Mouse (Mus musculus) stomach, embryonic 14.5 days (tissue): ENCODE data around the gene E2f6. TPM values are rescaled to one million over a fixed set of nuclear protein-coding genes. Genes with fewer than 3 reads are reported as not detected.

Experiments used
- ATAC-seq: fragments of 200-750 bp; cut with Nextera tagmentation; 2 replicates; pipeline ENCODE4 v1.8.0; 2017; ENCODE audit warnings: low read depth, moderate TSS enrichment; ENCODE audit not compliant: insufficient number of reproducible peaks, insufficient read depth, low FRiP score
- H3K27ac ChIP-seq: fragments of 300-500 bp; sonication (generic); 2 replicates; pipeline ENCODE4 v1.5.1; 2014; ENCODE audit warnings: mild to moderate bottlenecking, low read length, moderate library complexity, mixed read lengths
- H3K27me3 ChIP-seq: fragments of 300-500 bp; sonication (generic); 2 replicates; pipeline ENCODE4 v1.6.1; 2014; ENCODE audit warnings: low read length, control low read depth, mixed read lengths; ENCODE audit not compliant: control insufficient read depth, insufficient read depth
- H3K36me3 ChIP-seq: fragments of 300-500 bp; sonication (generic); 2 replicates; pipeline ENCODE4 v1.6.1; 2014; ENCODE audit warnings: mild to moderate bottlenecking, control low read depth, low read length, moderate library complexity, mixed read lengths; ENCODE audit not compliant: control insufficient read depth, insufficient read depth
- H3K4me1 ChIP-seq: fragments of 300-500 bp; sonication (generic); 2 replicates; pipeline ENCODE4 v1.6.1; 2014; ENCODE audit warnings: low read length, control low read depth, mixed read lengths; ENCODE audit not compliant: control insufficient read depth, insufficient read depth
- H3K4me2 ChIP-seq: fragments of 300-500 bp; sonication (generic); replicated peaks from 2 replicates; pipeline ENCODE4 v1.6.1; 2014; ENCODE audit warnings: low read depth, low read length, control low read depth
- H3K4me3 ChIP-seq: fragments of 300-500 bp; sonication (generic); 2 replicates; pipeline ENCODE4 v1.5.1; 2014; ENCODE audit warnings: low read depth, low read length, control low read depth
- H3K9ac ChIP-seq: fragments of 300-500 bp; sonication (generic); replicated peaks from 2 replicates; pipeline ENCODE4 v1.6.1; 2014; ENCODE audit warnings: low read depth, mild to moderate bottlenecking, control low read depth, low read length, moderate library complexity, mixed read lengths
- H3K9me3 ChIP-seq: fragments of 300-500 bp; sonication (generic); 2 replicates; pipeline ENCODE4 v1.6.1; 2016; ENCODE audit warnings: low read depth, low read length, control low read depth; ENCODE audit not compliant: control insufficient read depth
- WGBS: fragments of 180-500 bp; shearing (Covaris S2); extraction: QIAGEN DNeasy Blood & Tissue Kit; methylation state at CpG from one replicate; pipeline ENCODE4 v1.1.7; 2014; 5-methylcytosine and 5-hydroxymethylcytosine counted together
- polyA plus RNA-seq: library from polyadenylated mRNA; unstranded; fragments of >200 nt; fragmentation: Nextera tagmentation; extraction: Ambion mirVana; gene quantifications from 2 replicates; pipeline ENCODE4 v1.2.1, GENCODE M21; 2014

The E2f6 gene
- polyA plus RNA-seq, 1 experiment from 2014 or later = 49.1 TPM

DNA sequence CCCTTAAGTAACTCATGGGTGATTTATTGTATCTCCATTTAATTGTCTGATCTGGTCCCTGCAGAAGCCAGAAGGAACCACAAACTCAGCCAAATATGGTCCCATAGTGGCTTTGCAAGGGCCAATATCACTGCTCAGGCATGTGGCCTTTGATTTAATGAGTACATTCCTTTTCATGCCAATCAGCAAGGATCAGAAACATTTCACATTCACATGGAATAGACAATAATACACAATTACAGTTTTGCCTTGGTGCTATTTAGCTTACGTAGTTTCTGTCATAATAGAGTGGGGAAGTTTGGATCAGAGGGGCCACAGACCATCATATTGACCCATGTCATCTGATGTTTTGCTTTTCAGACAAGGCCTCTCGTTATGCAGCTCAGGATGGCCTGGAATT, 37.7 kb downstream of the E2f6 start:
- no peak overlapping the region for H3K27ac ChIP-seq
- no peaks in the 10 kb centered on the region for H3K9me3 ChIP-seq
- H3K4me3 ChIP-seq = no peak overlapping the region
- H3K4me1 ChIP-seq = peaks cover 8% of the 10 kb centered on the region; the same call in 1 of the 2 replicates
- ATAC-seq = no peak
- no peak overlapping the region for H3K9ac ChIP-seq
- H3K36me3 ChIP-seq = no peaks in the 10 kb centered on the region
- 85% methylated on average over 2 of the region's 2 CpGs for WGBS
- H3K27me3 ChIP-seq = no peaks in the 10 kb centered on the region
- H3K4me2 ChIP-seq = no peak overlapping the region

DNA sequence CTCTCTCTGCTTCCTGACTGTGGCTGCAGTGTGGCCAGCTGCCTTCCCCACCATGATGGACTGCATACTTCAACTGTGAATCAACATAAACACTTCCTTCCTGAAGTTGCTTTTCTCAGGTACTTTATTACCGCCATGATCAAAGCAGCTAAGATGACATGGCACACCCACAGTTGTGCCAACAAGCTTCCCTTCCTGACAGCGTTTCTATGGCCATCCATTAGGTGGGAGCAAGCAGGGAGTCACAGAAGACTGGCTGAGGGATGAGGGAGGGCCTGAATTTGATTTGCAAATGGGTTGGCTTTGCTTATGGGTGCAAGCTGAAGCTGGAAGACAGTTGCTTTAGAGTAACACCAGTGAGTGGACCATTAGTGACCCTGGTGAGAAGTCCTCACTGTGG, 39.1 kb downstream of the E2f6 start:
- Histone ChIP-seq H3K4me2 (no peak overlapping the region), H3K36me3 (no peaks in the 10 kb centered on the region), H3K27ac (no peak overlapping the region), H3K27me3 (no peaks in the 10 kb centered on the region), H3K4me3 (no peak overlapping the region), H3K9me3 (no peaks in the 10 kb centered on the region), H3K9ac (no peak overlapping the region), H3K4me1 (peaks cover 8% of the 10 kb centered on the region; the same call in 1 of the 2 replicates)
- no peak for ATAC-seq
- WGBS = 24% methylated on average over 2 of the region's 2 CpGs

DNA sequence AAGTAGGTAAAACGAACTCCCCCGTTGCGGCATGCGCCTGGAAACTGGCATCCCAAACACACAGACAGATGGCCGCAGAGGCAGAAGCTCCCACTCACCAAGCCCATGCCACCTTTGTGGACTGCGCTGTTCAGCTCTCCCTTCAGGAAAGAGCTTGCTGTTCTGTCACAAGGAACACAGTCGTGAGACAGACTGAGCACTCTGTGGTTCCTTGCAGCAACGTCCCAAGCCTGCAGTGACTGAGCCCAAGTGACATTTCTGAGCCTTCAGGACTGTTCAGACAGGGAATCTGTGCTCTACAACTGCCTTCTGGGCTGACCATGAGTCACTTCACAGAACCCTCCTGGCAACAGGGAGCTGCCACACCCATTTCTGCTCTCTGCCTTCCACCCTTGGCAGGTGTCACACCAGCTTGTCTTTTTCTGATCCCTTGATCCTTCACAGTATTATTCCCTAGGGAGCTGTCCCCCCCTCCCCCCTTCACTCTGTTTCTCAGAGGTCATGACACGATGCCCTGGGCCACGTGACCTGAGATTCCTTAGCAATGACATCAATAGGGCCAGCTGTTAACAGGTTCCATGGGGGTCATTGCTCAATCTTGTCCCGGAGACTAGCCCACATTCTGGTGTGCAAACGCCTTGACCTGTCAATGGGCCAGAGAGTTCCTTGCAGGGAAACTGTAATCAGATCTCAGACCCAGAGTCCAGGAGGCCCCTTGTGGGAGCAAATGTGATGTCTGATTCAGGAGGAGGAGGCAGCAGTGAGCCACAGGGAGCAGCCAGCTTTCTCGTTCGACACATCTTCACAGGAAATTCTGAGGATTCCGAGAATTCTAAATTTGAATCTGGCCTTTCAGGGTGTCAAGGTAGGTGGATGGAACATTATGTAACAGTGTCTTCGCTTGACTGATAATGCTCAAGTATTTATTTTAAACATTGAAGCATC, 39.9 kb downstream of the E2f6 start:
- no peaks in the 10 kb centered on the region for H3K36me3 ChIP-seq
- H3K9ac ChIP-seq = no peak overlapping the region
- H3K4me3 ChIP-seq = no peak overlapping the region
- 45% methylated on average over 16 of the region's 16 CpGs for WGBS
- no peaks in the 10 kb centered on the region for H3K27me3 ChIP-seq
- no peak overlapping the region for H3K27ac ChIP-seq
- no peak overlapping the region for H3K4me2 ChIP-seq
- no peaks in the 10 kb centered on the region for H3K9me3 ChIP-seq
- no peaks in the 10 kb centered on the region for H3K4me1 ChIP-seq
- ATAC-seq = peak; percentile 47; the same call in 1 of the 2 replicates

DNA sequence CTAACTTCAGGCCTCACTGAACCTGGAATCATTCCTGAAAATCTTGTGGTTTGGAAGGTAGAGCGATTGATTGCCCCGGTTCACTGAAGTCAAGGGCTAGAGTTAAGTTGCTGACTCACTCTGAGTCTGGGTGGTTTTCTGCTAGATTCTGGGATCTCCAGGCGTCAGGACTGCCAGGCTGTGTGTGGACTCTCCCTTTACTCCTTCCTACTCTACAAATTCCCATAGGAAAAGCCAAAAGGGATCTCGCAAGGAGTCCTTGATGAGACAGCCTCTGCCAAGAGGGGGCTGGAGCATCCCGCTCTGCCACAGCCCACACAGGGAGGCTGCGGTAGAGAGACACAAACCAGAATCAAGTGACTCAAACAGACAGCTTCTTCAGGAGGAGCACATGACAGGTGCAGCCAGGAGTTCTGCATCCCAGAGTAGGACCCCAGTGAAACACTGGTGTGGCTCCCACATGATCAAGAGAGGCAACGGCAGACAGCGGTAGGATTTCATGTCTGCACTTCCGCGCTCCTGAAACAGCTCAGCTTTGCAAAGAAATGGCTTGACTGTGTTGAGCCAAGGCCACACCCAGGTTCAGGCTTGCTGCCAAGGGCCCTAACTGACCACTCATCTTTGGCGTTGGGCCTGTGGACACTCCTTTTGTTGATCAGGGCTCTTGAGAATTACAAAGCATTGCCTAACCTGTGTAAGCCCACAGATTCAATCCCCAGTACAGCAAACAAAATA, 42.8 kb downstream of the E2f6 start:
- Histone ChIP-seq H3K4me2 (no peak overlapping the region), H3K4me3 (no peak overlapping the region), H3K9me3 (no peaks in the 10 kb centered on the region), H3K27ac (no peak overlapping the region), H3K27me3 (no peaks in the 10 kb centered on the region), H3K9ac (no peak overlapping the region), H3K36me3 (no peaks in the 10 kb centered on the region), H3K4me1 (no peaks in the 10 kb centered on the region)
- 72% methylated on average over 11 of the region's 11 CpGs for WGBS
- ATAC-seq = no peak

DNA sequence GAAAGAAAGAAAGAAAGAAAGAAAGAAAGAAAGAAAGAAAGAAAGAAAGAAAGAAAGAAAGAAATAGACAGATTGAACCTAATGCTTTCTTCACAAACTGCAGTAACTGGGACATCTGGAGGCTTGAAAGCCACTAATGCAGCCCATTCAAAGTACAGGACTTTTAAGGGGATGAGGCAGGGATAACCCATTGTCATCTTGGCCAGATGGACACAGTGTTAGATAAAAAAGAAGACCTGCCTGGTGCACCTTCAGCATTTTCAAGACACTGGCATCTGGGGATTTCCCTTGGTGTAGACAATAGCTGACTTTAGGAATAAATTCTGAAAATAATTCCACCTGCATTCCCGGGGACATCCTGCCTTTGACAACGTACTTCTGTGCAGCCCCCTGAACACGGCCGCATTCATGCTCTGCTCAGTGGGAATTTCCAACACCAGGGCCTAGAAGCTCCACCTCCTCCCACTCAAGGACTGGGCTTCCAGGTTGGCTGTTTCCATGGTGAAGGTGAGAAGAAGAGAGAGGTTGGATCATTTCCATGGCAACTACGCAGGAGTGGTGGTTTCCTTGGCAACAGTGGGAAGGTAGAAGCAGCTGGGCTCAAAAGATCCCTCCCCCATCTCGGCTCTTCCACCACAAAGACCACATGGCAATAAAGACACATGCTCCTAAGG, 45.0 kb downstream of the E2f6 start:
- 21% methylated on average over 6 of the region's 6 CpGs for WGBS
- Histone ChIP-seq H3K9ac (no peak overlapping the region), H3K4me3 (no peak overlapping the region), H3K4me2 (no peak overlapping the region), H3K36me3 (no peaks in the 10 kb centered on the region), H3K4me1 (peaks cover 2% of the 10 kb centered on the region; the same call in 1 of the 2 replicates), H3K27me3 (no peaks in the 10 kb centered on the region), H3K27ac (no peak overlapping the region), H3K9me3 (no peaks in the 10 kb centered on the region)
- ATAC-seq = 0 out of 2 replicates have a peak, but pooled peaks have one; percentile 20

DNA sequence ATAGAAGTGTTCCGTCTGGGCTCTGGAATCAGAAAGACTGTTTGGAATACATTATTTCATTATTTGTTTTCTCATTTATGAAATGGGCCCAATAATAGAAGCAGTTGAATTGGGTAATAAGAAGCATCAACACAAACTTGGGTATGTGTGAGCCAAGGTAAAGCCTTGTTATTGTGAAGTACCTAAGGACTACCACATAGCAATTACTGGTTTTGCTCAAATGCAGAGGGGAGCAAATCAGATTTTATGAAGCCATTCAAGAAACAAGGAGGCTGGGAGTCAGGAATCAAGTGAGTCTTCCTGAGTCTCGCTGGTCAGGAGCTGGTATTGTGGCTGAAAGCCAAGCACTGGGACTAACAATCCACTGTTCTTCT, 45.5 kb downstream of the E2f6 start:
- H3K36me3 ChIP-seq = no peaks in the 10 kb centered on the region
- no peak overlapping the region for H3K4me2 ChIP-seq
- no peak overlapping the region for H3K4me3 ChIP-seq
- H3K9me3 ChIP-seq = no peaks in the 10 kb centered on the region
- peaks cover 2% of the 10 kb centered on the region; the same call in 1 of the 2 replicates for H3K4me1 ChIP-seq
- no peaks in the 10 kb centered on the region for H3K27me3 ChIP-seq
- no peak for ATAC-seq
- H3K27ac ChIP-seq = no peak overlapping the region
- H3K9ac ChIP-seq = no peak overlapping the region
- 57% methylated on average over 2 of the region's 2 CpGs for WGBS

DNA sequence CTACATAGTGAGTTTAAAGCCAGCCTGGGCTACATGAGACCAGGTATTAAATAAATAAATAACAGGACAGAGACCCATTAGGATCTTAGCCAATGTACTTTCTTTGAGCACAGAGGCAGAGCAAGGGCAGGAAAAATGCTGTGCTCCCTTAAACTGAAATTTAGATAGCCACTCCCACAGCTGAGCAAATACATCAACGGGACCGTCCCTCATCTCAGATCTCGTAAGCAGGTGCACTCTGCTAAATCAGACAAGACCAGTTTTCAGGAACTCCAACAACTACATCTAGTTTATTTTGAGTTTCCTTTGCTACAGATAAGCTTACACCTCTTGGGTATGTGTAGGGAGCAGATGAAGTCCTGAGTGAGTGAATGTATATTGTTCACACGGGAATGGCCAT, 47.3 kb downstream of the E2f6 start:
- Histone ChIP-seq H3K9ac (no peak overlapping the region), H3K4me3 (no peak overlapping the region), H3K36me3 (no peaks in the 10 kb centered on the region), H3K27ac (no peak overlapping the region), H3K27me3 (no peaks in the 10 kb centered on the region), H3K9me3 (no peaks in the 10 kb centered on the region), H3K4me1 (peaks cover 2% of the 10 kb centered on the region; the same call in 1 of the 2 replicates), H3K4me2 (no peak overlapping the region)
- WGBS = 58% methylated on average over 4 of the region's 4 CpGs
- ATAC-seq = no peak

DNA sequence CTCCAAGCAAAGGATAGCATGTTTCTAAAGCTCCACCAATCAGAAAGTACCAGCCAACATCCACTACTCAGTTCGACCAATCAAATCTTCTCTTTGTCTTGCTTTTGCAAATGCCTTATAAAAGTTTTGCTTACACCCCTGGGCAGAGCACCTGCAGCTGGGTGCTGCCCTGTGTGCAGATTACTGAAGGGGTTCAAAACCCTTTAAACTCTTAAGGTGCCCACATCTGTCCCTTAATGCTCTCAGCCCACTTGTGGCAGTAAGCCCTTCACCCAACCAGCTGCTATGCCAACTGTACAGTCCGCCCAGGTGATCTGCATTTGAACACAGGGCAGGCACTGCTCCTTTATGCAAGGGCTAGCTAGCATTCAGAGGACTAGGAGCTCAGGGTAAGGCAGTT, 49.0 kb downstream of the E2f6 start:
- WGBS = 90% methylated on average over 2 of the region's 2 CpGs
- no peak for ATAC-seq
- no peak overlapping the region for H3K4me3 ChIP-seq

More for the DNA sequence above, 49.0 kb downstream of the E2f6 start:
- Histone ChIP-seq H3K4me1 (peaks cover 2% of the 10 kb centered on the region; the same call in 1 of the 2 replicates), H3K36me3 (no peaks in the 10 kb centered on the region), H3K27ac (no peak overlapping the region), H3K9ac (no peak overlapping the region), H3K9me3 (no peaks in the 10 kb centered on the region), H3K27me3 (no peaks in the 10 kb centered on the region), H3K4me2 (no peak overlapping the region)
